Mouse (Mus musculus): ENCODE measurements around the gene Cfap206. TPM values are rescaled to one million over a fixed set of nuclear protein-coding genes. Genes with fewer than 3 reads are reported as not detected.

Gene Cfap206
- total and polyA plus RNA-seq, 3 experiments, result 0.11 TPM; not detected in 2

DNA sequence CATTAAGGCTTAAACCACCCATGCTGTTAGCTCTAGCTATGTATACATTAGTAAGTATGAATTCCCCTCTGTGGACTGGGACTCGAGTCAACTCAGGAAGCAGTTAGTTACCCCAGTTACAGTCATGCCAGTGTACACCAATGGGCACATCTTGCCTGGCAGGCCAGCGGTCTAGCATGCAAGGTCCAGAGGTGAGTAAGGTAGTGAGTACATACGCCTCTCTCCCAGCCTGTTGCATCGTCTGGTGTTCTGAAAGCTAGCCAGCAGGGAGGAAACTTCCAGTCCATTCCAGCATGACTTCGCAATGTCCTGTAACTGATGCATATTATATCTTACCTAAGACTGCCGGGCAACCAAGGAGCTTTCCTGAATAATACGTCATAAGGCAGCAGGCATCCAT is 76.8 kb downstream of the Cfap206 start:
- no peak for DNase-seq (ENCODE audit: low spot score)
- H3K27me3 ChIP-seq (ENCODE audit: insufficient read depth, low read length), result no peaks in the 10 kb centered on the region
- H3K9me3 ChIP-seq (replicated peaks), result no peaks in the 10 kb centered on the region
- H3K4me3 ChIP-seq (ENCODE audit: low read depth, low read length), result no peak overlapping the region
- H3K36me3 ChIP-seq (replicated peaks), result peaks cover 77% of the 10 kb centered on the region
- TF ChIP-seq POLR2AphosphoS5 (IDR thresholded peaks at IDR 0.05; ENCODE audit: insufficient replicate concordance, low read depth, low read length) (no peak), CTCF (IDR thresholded peaks at IDR 0.05; ENCODE audit: low read depth, low read length) (no peak), GATA1 (IDR thresholded peaks at IDR 0.05; ENCODE audit: borderline replicate concordance, low read length) (no peak), GATA2 (IDR thresholded peaks at IDR 0.05; ENCODE audit: borderline replicate concordance, low read depth, low read length) (no peak), TAL1 (conservative IDR thresholded peaks at IDR 0.05; ENCODE audit: low read depth, low read length) (no peak)
- H3K4me1 ChIP-seq (ENCODE audit: insufficient read depth, low read depth, low read length), result no peaks in the 10 kb centered on the region
- no peak for ATAC-seq (ENCODE audit: extremely low read depth, insufficient number of reproducible peaks, low FRiP score, poor library complexity, severe bottlenecking)

DNA sequence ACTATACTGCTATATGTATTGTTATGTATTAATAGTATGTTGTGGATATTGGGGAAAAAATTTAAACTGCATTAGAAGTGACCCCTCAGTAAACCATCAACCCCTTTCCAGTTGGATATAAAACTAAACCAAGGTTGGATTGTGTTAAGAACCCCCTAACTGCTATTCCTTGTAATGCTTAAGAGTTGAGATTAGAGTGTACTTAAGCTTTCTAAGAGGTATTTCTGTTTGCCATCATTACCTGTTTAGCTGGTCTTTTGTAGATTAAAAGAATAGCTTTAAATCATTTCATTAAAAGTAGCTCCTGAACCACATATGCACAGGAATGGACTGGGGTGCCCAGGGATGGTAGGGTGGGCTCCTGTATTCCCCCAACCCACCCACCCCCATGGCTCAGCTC is 85.2 kb downstream of the Cfap206 start:
- Histone ChIP-seq H3K36me3 (replicated peaks) (peaks cover 81% of the 10 kb centered on the region), H3K9me3 (replicated peaks) (no peaks in the 10 kb centered on the region), H3K4me1 (ENCODE audit: insufficient read depth, low read depth, low read length) (no peaks in the 10 kb centered on the region), H3K27me3 (ENCODE audit: insufficient read depth, low read length) (no peaks in the 10 kb centered on the region), H3K4me3 (ENCODE audit: low read depth, low read length) (no peak overlapping the region)
- ATAC-seq (ENCODE audit: extremely low read depth, insufficient number of reproducible peaks, low FRiP score, poor library complexity, severe bottlenecking), result no peak
- DNase-seq (ENCODE audit: low spot score), result no peak
- no peak for TF ChIP-seq CTCF (IDR thresholded peaks at IDR 0.05; ENCODE audit: low read depth, low read length)
- TF ChIP-seq GATA2 (IDR thresholded peaks at IDR 0.05; ENCODE audit: borderline replicate concordance, low read depth, low read length), result no peak
- TF ChIP-seq TAL1 (conservative IDR thresholded peaks at IDR 0.05; ENCODE audit: low read depth, low read length), result no peak
- no peak for TF ChIP-seq GATA1 (IDR thresholded peaks at IDR 0.05; ENCODE audit: borderline replicate concordance, low read length)
- no peak for TF ChIP-seq POLR2AphosphoS5 (IDR thresholded peaks at IDR 0.05; ENCODE audit: insufficient replicate concordance, low read depth, low read length)

DNA sequence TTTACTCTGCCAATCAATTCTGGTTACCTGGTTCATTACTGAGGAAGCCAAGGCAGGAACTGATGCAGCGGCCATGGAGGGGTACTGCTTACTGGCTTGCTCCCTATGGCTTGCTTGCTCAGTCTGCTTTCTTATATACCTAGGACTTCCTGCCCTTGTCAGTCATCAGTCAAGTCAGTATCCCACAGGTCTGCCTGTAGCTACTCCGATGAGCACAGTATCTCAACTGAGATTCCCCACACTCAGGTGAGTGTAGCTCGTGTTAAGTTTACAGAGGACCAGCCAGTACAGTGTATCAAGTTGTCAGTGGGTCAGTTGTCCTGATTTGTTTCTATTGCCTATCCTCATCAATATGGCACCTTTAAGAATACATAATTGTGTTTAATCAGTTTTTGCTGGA is 89.3 kb downstream of the Cfap206 start:
- TF ChIP-seq GATA2 (IDR thresholded peaks at IDR 0.05; ENCODE audit: borderline replicate concordance, low read depth, low read length) (no peak), POLR2AphosphoS5 (IDR thresholded peaks at IDR 0.05; ENCODE audit: insufficient replicate concordance, low read depth, low read length) (no peak)
- Histone ChIP-seq H3K27me3 (ENCODE audit: insufficient read depth, low read length) (no peaks in the 10 kb centered on the region), H3K36me3 (replicated peaks) (peaks cover 80% of the 10 kb centered on the region), H3K4me3 (ENCODE audit: low read depth, low read length) (no peak overlapping the region), H3K4me1 (ENCODE audit: insufficient read depth, low read depth, low read length) (no peaks in the 10 kb centered on the region), H3K9me3 (replicated peaks) (no peaks in the 10 kb centered on the region)
- DNase-seq (ENCODE audit: low spot score) (no peak), ATAC-seq (ENCODE audit: extremely low read depth, insufficient number of reproducible peaks, low FRiP score, poor library complexity, severe bottlenecking) (no peak)

DNA sequence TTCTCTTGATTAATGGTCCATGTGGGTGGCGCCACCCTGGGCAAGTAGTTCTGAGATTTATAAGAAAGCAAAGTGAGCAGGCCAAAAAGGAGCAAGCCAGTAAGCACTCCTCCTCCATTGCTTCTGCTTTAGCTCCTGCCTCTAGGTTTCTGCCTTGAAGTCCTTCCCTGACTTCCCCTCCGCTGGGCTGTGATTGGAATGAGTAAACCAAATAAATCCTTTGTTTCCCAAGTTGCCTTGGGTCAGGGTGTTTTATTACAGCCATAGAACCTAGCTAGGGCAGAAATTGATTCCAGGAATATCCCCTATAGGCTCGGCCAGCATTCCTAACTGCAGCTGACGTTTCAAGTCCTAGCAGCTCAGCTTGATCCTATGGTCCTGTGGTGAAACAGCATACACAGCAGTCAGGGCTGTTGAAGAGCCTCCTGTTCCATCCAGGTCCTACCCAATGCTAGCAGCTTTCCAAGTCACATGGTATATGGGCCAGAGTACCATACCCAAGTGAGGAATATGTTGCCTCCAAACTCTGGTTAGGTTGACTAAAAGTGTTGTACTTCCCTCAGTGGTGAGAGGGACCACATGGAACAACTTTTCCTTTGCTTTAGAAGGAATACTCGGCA is 90.2 kb downstream of the Cfap206 start:
- H3K9me3 ChIP-seq (replicated peaks), result no peaks in the 10 kb centered on the region
- no peaks in the 10 kb centered on the region for H3K4me1 ChIP-seq (ENCODE audit: insufficient read depth, low read depth, low read length)
- no peak overlapping the region for H3K4me3 ChIP-seq (ENCODE audit: low read depth, low read length)
- peaks cover 78% of the 10 kb centered on the region for H3K36me3 ChIP-seq (replicated peaks)
- no peak for ATAC-seq (ENCODE audit: extremely low read depth, insufficient number of reproducible peaks, low FRiP score, poor library complexity, severe bottlenecking)
- DNase-seq (ENCODE audit: low spot score), result no peak
- H3K27me3 ChIP-seq (ENCODE audit: insufficient read depth, low read length), result no peaks in the 10 kb centered on the region
- no peak for TF ChIP-seq CTCF (IDR thresholded peaks at IDR 0.05; ENCODE audit: low read depth, low read length)
- no peak for TF ChIP-seq GATA1 (IDR thresholded peaks at IDR 0.05; ENCODE audit: borderline replicate concordance, low read length)
- no peak for TF ChIP-seq TAL1 (conservative IDR thresholded peaks at IDR 0.05; ENCODE audit: low read depth, low read length)
- no peak for TF ChIP-seq POLR2AphosphoS5 (IDR thresholded peaks at IDR 0.05; ENCODE audit: insufficient replicate concordance, low read depth, low read length)
- no peak for TF ChIP-seq GATA2 (IDR thresholded peaks at IDR 0.05; ENCODE audit: borderline replicate concordance, low read depth, low read length)

Other genes starting within 250 kb of the Cfap206 start
- gene Akirin2, start 179.3 kb downstream of the Cfap206 start, total RNA-seq (2014; fragmentation: Nextera tagmentation), result 66.6 and 80.4 TPM in 2 replicates
- 64.5 and 74.8 TPM in 2 replicates for gene Akirin2, start 179.3 kb downstream of the Cfap206 start, total RNA-seq (2017)
- 68.1 and 90.5 TPM in 2 replicates for gene Akirin2, start 179.3 kb downstream of the Cfap206 start, polyA plus RNA-seq (2012)
- 307 and 313 TPM in 2 replicates for gene Orc3, start 115.3 kb downstream of the Cfap206 start, total RNA-seq (2014; fragmentation: Nextera tagmentation)
- 150 and 157 TPM in 2 replicates for gene Orc3, start 115.3 kb downstream of the Cfap206 start, total RNA-seq (2017)
- gene Orc3, start 115.3 kb downstream of the Cfap206 start, polyA plus RNA-seq (2012), result 6.2 and 6.7 TPM in 2 replicates
- 76.8 and 93.8 TPM in 2 replicates for gene Rars2, start 115.2 kb downstream of the Cfap206 start, total RNA-seq (2014; fragmentation: Nextera tagmentation)
- 49.3 and 54.9 TPM in 2 replicates for gene Rars2, start 115.2 kb downstream of the Cfap206 start, total RNA-seq (2017)
- 2.9 and 5.2 TPM in 2 replicates for gene Rars2, start 115.2 kb downstream of the Cfap206 start, polyA plus RNA-seq (2012)
- 41.2 and 73.2 TPM in 2 replicates for gene Slc35a1, start 42.8 kb downstream of the Cfap206 start, total RNA-seq (2014; fragmentation: Nextera tagmentation)
- 41.5 and 52.6 TPM in 2 replicates for gene Slc35a1, start 42.8 kb downstream of the Cfap206 start, total RNA-seq (2017)
- gene Slc35a1, start 42.8 kb downstream of the Cfap206 start, polyA plus RNA-seq (2012), result 4.0 and 4.7 TPM in 2 replicates
- gene Gm136, start 26.1 kb upstream of the Cfap206 start, total RNA-seq (2014; fragmentation: Nextera tagmentation), result not detected in 2 replicates
- gene Gm136, start 26.1 kb upstream of the Cfap206 start, total RNA-seq (2017), result 0.17 TPM in 1 of 2 replicates, not detected in the other
- gene Gm136, start 26.1 kb upstream of the Cfap206 start, polyA plus RNA-seq (2012), result not detected in 2 replicates
- gene Smim8, start 48.2 kb upstream of the Cfap206 start, total RNA-seq (2014; fragmentation: Nextera tagmentation), result 41.4 and 43.7 TPM in 2 replicates
- gene Smim8, start 48.2 kb upstream of the Cfap206 start, total RNA-seq (2017), result 66.0 and 92.9 TPM in 2 replicates
- gene Smim8, start 48.2 kb upstream of the Cfap206 start, polyA plus RNA-seq (2012), result 17.0 and 27.0 TPM in 2 replicates
- 101 and 102 TPM in 2 replicates for gene Zfp292, start 152.8 kb upstream of the Cfap206 start, total RNA-seq (2014; fragmentation: Nextera tagmentation)
- 61.6 and 77.5 TPM in 2 replicates for gene Zfp292, start 152.8 kb upstream of the Cfap206 start, total RNA-seq (2017)
- gene Zfp292, start 152.8 kb upstream of the Cfap206 start, polyA plus RNA-seq (2012), result 1.4 and 1.8 TPM in 2 replicates
- not detected in 2 replicates for gene Cga, start 163.6 kb upstream of the Cfap206 start, total RNA-seq (2014; fragmentation: Nextera tagmentation)
- not detected in 2 replicates for gene Cga, start 163.6 kb upstream of the Cfap206 start, total RNA-seq (2017)
- not detected in 2 replicates for gene Cga, start 163.6 kb upstream of the Cfap206 start, polyA plus RNA-seq (2012)